Mouse (Mus musculus) neural tube, embryonic 10.5 days (tissue): Measurements from ENCODE around the gene Dhx58.

Experiments used
- DNase-seq: peaks from one replicate; pipeline ENCODE4 v3.0.0-alpha.2; 2017; ENCODE audit warnings: low spot score; ENCODE audit errors: extremely low spot score

The Dhx58 gene

GRCm38 (mm10) chr11:100648405-100648804, 55.7 kb downstream of the Dhx58 start:
- DNase-seq, result no peak

- DNase-seq, result peak; percentile 60
Measured at GRCm38 (mm10) chr11:100646265-100646664, 57.8 kb downstream of the Dhx58 start.
